Mouse (Mus musculus) brain, embryonic 14.5 days (tissue): ENCODE data around the gene Mfap1b.
A peak's percentile ranks its signal among the peaks of the same experiment; 100 is the strongest.

Experiments
- CTCF ChIP-seq: fragments of 200-500 bp; IDR thresholded peaks from 2 replicates; pipeline ENCODE4 v1.5.1; 2012; ENCODE audit warnings: inconsistent platforms, mild to moderate bottlenecking, moderate library complexity, borderline replicate concordance; ENCODE audit not compliant: insufficient read depth, insufficient read length; ENCODE audit errors: extremely low read depth
- POLR2A ChIP-seq: fragments of 200-500 bp; IDR thresholded peaks from 2 replicates; pipeline ENCODE4 v1.6.1; 2012; ENCODE audit warnings: mild to moderate bottlenecking, inconsistent platforms, borderline replicate concordance; ENCODE audit not compliant: poor library complexity, insufficient read depth, insufficient read length, severe bottlenecking; ENCODE audit errors: extremely low read depth

GRCm38 (mm10) chr2:121448739-121449535 lies 24.9 kb downstream of the Mfap1b start, which contains the start of gene Serf2:
- TF ChIP-seq CTCF (no peak), POLR2A (peak; percentile 87)
